Mouse (Mus musculus) cerebral cortex, adult 2 months (tissue): ENCODE data around the gene Zfp72.

Experiments used
- WGBS: fragments of 180-500 bp; shearing (Covaris S2); methylation state at CpG from one replicate; pipeline ENCODE4 v1.1.7; 2018; 5-methylcytosine and 5-hydroxymethylcytosine counted together

The Zfp72 gene

GRCm38 (mm10) chr13:74390371-74390990 is at the start of gene Zfp72:
Gene Zfp72 (minus strand): TSS chr13:74390836.
- WGBS, result under 1% methylated on average over 14 of the region's 14 CpGs

- 30% methylated on average over 19 of the region's 19 CpGs for WGBS
Measured at GRCm38 (mm10) chr13:74439895-74440294, 49.3 kb upstream of the Zfp72 start.

- 16% methylated on average over 11 of the region's 11 CpGs for WGBS
Measured at GRCm38 (mm10) chr13:74399298-74399839, 8.7 kb upstream of the Zfp72 start, which contains the start of gene Ftl1-ps1. Gene Ftl1-ps1 (plus strand): TSS chr13:74399694.

- WGBS, result 73% methylated on average over 2 of the region's 2 CpGs
Measured at GRCm38 (mm10) chr13:74391156-74391555, 520 bp upstream of the Zfp72 start.

- 50% methylated on average over 6 of the region's 6 CpGs for WGBS
Measured at GRCm38 (mm10) chr13:74389730-74390129, 906 bp downstream of the Zfp72 start.

GRCm38 (mm10) chr13:74382289-74382688 is 8.3 kb downstream of the Zfp72 start:
- 35% methylated on average over 3 of the region's 3 CpGs for WGBS

GRCm38 (mm10) chr13:74381533-74382276 is 8.9 kb downstream of the Zfp72 start:
- WGBS, result 53% methylated on average over 10 of the region's 10 CpGs

GRCm38 (mm10) chr13:74363859-74364235 is 26.8 kb downstream of the Zfp72 start, which contains the start of gene Lrrc14b:
Gene Lrrc14b (minus strand): TSS chr13:74364005.
- 34% methylated on average over 8 of the region's 8 CpGs for WGBS

- 86% methylated on average over 13 of the region's 13 CpGs for WGBS
Measured at GRCm38 (mm10) chr13:74363176-74363858, 27.3 kb downstream of the Zfp72 start.

- 50% methylated on average over 2 of the region's 2 CpGs for WGBS
Measured at GRCm38 (mm10) chr13:74362218-74362617, 28.4 kb downstream of the Zfp72 start.

GRCm38 (mm10) chr13:74356491-74356890 is 34.1 kb downstream of the Zfp72 start:
- WGBS, result 63% methylated on average over 13 of the region's 13 CpGs

- 3% methylated on average over 15 of the region's 15 CpGs for WGBS
Measured at GRCm38 (mm10) chr13:74350435-74350906, 40.2 kb downstream of the Zfp72 start.

- under 1% methylated on average over 57 of the region's 57 CpGs for WGBS
Measured at GRCm38 (mm10) chr13:74349566-74350434, 40.8 kb downstream of the Zfp72 start, which contains the start of the genes Sdha and Ccdc127. Gene Sdha (minus strand): TSS chr13:74350280. Gene Ccdc127 (plus strand): TSS chr13:74350309.

- 50% methylated on average over 3 of the region's 3 CpGs for WGBS
Measured at GRCm38 (mm10) chr13:74341036-74341435, 49.6 kb downstream of the Zfp72 start.
